Mouse (Mus musculus) ovary, postnatal 10 days (tissue): Measurements from ENCODE around the gene Tspo.
A peak's percentile ranks its signal among the peaks of the same experiment; 100 is the strongest.

Source experiments
- DNase-seq: peaks from one replicate; pipeline ENCODE4 v3.0.0; 2022; ENCODE audit warnings: low spot score

Tspo gene

DNA sequence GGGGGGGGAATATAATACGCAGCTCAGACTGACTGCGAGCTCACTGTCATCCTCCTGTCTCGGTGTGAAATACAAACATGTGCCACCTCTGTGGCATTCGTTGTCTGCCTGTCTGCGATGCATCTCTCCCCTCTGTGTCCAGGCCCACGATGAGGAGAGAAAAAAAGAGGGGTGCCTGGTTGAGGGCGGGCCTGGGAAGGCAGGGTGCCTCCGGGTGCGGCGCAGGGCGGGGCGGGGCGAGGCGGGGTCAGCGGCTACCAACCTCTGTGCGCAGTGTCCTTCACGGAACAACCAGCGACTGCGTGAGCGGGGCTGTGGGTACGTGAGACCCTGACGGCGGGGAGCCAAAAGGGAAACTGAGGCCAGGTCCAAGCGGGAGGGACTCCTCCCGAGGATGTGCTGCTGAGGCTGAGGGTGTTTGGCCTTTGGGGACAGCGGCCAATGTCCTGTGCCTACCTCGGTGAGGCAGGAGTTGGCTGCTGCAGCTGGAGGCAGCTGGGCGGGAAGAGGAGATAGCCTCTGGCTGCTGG lies at the start of gene Tspo, which contains the start of gene Mcat:
Tspo (plus strand) TSS at position 266 of the 530 bp plus-strand sequence.
Mcat (minus strand) TSS at position 461 of the 530 bp plus-strand sequence.
- peak; percentile 44 for DNase-seq

DNA sequence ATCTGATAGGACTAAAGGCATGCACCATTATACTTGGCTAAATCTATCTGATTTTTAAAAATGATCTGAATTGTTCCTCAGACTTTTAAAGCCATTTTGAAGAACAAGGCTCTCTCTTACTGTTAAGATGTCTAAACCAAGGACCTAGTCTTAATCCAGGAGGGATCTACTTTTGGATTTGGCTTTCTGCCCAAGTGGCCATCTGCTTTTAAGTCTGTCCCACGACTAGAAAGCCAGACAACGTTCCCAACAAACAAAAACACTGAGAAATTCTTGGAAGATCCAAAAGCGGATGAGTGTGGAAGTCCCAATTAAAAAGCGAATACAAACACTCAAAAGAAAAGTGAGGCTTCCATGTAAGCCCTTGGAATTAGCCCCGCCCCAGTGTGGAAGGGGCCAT lies 48.4 kb upstream of the Tspo start:
- no peak for DNase-seq

- DNase-seq, result no peak
These were observed 45.0 kb upstream of the Tspo start for GRCm38 (mm10) chr15:83518215-83519048.

GRCm38 (mm10) chr15:83520861-83521382 lies 42.5 kb upstream of the Tspo start:
- no peak for DNase-seq

GRCm38 (mm10) chr15:83523196-83523595 lies 40.2 kb upstream of the Tspo start:
- no peak for DNase-seq

GRCm38 (mm10) chr15:83523638-83524332 lies 39.6 kb upstream of the Tspo start:
- DNase-seq, result no peak

DNA sequence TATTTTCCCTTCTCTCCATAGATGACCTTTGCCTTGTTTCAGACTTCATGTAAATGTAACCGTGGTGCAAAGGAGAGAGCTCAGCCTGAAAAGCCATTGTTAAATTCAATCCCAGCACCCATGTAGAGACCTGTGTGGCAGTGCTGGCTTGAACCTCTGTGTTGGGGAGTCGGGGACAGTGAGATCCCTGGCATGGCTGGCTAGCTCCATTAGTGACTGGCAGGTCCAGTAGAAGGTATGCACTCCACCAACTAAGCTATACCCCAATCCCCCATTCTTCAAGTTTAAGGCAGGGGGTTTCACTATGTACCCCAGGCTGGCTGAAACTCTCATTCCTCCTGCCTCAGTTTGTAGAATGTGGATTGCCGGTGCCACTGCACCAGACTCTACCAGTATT lies 39.1 kb upstream of the Tspo start:
- DNase-seq, result no peak

DNA sequence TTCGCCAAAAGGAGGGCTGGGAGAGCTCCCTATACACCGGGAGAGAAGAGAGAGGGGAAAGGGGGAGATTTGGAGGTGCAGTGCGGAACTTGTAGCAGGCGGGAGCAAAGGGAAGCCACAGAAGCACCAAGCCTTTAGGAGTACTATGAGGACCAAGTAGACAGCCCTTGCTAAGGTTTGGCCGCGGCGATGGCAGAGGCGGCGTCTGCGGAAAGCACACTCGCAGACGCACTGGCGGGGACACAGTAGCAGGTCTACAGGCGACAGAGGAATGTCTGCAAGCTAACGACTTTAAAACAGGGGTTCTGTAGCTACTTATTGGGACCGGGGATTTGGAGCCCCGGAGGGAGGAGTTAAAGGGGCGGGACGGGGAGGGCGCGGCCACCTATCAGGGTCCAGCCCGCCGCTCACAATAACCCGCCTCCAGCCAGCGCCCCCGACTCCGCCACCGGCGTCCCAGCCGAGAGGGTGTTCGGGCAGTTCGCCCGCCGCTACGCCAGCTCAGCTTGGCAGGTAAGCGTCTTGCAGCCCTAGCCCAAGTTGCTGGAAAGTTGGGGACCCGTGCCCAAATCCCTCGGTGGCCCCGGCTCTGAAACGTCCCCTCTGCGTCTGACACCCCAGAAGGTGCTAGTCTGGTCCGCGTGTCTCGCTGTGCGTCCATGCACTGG lies 36.8 kb upstream of the Tspo start, which contains the start of gene Bik:
Bik (plus strand) TSS at position 439 of the 668 bp plus-strand sequence.
- no peak for DNase-seq

GRCm38 (mm10) chr15:83527092-83527437 lies 36.3 kb upstream of the Tspo start:
- DNase-seq, result no peak

DNA sequence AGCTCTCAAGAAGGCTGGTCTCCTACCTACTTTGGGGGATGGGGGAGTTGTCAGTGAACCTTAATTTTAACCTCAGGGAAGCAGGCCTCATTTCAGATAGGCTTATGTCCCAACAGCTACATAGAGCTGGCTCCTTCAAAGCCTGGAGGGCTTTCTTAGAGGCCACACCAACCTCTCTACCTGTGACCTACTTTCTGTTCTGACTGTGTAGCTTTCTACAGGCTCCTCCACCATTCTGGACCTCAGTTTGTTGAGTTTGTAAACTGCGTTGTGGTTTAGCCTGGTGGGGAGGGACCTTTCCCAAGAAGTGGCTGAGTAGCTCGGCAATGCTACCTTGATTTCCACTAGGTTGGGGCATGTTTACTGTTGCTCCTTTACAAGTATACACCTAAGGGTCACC lies 35.6 kb upstream of the Tspo start:
- DNase-seq, result no peak

- no peak for DNase-seq
These were observed 34.5 kb upstream of the Tspo start for GRCm38 (mm10) chr15:83528892-83529291.

GRCm38 (mm10) chr15:83529765-83530164 lies 33.6 kb upstream of the Tspo start:
- no peak for DNase-seq

- DNase-seq, result no peak
These were observed 33.2 kb upstream of the Tspo start for GRCm38 (mm10) chr15:83530233-83530632.

GRCm38 (mm10) chr15:83530688-83531087 lies 32.7 kb upstream of the Tspo start:
- no peak for DNase-seq

DNA sequence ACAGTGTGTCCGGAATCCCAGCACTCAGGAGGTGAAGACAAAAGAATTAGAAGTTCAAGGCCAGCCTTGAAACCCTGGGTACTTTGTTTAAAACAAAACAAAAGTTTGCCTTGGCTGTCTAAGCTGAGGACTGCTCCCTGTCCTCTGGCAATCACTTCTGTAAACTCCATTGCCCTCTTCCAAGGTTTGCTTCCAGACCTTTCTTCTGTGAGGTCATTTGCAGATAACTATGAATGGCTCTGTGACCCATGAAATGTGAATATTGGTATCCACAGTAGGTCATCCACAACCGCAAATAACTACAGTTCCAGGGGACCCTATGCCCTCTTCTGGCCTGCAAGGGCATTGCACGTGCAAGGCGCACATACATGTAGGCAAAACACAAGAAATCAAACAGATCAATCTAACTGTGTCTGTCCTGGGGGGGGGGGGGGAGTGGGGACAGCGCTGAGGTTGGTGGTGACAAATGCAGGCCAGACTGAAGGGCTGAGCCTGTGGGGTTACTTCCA lies 31.4 kb upstream of the Tspo start:
- no peak for DNase-seq

- no peak for DNase-seq
These were observed 30.8 kb upstream of the Tspo start for GRCm38 (mm10) chr15:83532606-83533005.

DNA sequence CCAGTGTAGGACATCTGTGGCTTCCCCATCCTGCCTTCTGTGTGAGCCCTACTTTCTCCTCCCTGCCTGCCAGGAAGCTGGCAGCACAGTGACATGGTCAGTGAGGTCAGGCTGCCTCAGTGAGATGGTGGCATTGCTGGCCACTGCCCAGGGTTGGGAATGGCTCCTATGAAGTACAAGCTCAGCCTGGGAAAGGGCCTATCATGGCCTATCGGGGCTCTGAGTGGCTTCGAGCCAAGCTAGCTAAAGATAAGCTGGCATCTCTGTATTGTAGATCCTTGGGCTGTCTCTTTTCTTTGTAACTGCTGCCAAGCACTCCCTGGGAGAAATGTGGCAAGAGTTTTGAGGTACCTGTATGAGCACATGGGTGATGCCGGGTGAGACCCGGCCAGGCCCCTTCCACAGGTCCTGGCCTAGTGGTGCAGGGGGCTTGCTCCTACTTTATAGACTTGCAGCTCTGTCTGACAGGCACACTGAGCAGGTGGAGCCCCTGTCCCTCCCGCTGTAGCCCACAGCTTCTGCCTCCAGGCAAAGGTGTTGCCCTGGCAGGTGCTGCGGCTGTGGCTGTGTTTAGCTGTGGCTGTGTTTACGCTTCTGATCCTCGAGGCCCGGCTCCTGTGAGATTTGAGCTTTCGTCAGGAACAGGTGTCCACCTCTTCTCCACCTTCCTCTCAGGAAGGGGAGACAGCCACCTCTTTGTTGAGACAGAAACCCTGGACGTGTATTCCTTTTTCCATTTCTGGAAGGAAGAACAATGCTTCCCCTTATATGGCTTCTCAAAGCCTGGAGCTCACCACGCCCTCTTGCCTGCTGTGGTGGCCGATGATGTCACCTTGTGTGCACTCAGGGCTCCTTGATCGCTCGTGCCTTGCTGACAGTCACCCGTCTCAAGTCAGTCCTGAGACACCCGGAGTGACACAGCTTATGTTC lies 28.2 kb upstream of the Tspo start:
- DNase-seq, result no peak

- DNase-seq, result no peak
These were observed 27.5 kb upstream of the Tspo start for GRCm38 (mm10) chr15:83535890-83536231.

DNA sequence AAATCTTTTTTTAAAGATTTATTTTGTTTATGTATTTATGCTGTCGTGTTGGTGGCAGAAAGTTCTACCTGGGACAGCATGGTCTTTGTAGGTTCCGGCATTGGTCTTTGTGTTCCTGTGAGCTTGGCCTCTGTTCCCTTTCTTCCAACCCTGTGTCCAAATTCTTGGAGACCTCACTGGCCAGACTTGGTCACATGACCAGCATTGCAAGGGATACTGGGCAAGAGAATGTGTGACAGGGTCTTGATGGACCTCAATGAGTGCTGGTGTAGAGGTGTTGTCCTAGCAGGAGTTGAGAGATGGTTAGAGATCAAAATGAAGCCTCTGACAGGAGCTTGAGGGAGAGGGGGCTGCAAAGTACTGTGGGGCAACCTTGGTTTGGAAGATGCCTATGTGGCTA lies 24.5 kb upstream of the Tspo start:
- DNase-seq, result no peak

DNA sequence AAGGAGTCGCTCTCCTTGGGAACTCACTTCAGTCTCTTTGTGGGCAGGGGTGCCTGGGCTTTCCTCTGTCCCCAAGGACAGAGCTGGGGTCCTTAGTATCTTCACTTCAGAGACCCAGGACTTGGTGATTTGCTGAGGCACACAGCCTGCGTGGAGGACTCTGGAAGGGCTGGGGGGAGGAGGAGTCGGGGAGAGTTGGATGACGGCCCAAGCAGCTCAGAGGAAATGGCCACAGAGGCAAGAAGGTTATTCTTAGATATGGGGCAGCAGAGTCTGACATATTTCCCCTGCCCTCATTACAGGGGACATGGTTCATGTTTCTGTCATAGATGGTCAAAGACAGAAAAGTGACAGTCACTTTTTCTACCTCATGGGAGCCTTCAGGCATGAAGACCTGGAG lies 23.5 kb upstream of the Tspo start:
- DNase-seq, result no peak

DNA sequence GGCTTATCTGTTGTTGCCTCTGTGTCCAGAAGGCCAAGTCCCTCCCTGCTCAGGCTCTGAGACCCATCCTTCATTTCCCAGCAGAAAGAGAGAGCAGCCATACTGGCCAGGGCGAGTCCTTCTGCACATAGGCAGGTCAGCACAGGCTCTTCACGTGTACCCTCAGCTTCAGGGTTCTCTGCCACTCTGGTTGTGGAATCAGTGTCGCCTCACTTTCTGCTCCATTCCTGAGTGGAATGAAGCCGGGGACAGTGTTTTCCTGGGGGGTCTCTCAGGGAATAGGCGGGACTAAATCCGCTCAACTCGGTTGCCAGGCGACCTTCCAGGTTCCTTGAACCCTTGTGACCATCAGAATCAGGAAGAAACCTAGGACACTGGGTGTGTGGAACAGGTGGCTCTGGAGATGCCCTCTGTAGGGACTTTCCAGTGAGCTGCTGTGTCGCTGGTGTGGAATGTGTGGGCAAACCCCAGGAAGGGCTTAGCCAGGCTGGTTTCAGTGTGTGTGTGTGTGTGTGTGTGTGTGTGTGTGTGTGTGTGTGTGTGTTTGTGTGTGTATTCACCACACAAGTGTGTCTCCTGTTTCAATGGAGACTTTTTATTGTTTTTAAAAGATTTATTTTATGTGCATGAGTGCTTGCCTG lies 21.6 kb upstream of the Tspo start:
- no peak for DNase-seq
